Mouse (Mus musculus): ENCODE data around the gene Prdm2.

DNA sequence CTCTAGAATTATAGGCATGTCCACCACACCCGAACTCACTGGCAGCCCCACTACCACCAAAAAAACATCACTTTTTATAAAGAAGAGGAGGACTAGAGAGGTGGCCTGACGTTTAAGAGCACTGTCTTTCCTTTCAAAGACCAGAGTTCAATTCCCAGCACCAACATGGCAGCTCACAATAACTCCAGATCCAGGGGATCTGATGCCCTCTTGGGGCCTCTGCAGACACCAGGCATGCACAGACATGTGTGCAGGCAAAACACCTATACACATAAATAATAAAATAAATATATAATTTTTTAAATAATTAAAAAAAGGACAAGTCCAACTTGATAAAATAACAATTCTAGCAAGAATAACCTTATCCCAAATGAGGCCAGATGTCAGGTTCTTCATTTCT lies 6.1 kb upstream of the Prdm2 start:
- TF ChIP-seq CTCF (conservative IDR thresholded peaks at IDR 0.05; ENCODE audit: low read length), result no peak
- TF ChIP-seq NANOG (IDR thresholded peaks at IDR 0.05; ENCODE audit: borderline replicate concordance, low read length), result no peak
